Mouse (Mus musculus): Measurements from ENCODE around the gene Nr4a1. TPM values are rescaled to one million over a fixed set of nuclear protein-coding genes. Genes with fewer than 3 reads are reported as not detected.

The Nr4a1 gene
- total RNA-seq, 4 experiments from 2014 or later, result 50.3 to 89.6 (median 71.5) TPM

- DNase-seq (ENCODE audit: low spot score in 2 of 2), result peak; percentile 43 to 58
These were observed 57.2 kb downstream of the Nr4a1 start for GRCm38 (mm10) chr15:101311087-101311770.

- no peak for DNase-seq (ENCODE audit: low spot score in 2 of 2)
These were observed 57.9 kb downstream of the Nr4a1 start for GRCm38 (mm10) chr15:101312006-101312405.

GRCm38 (mm10) chr15:101315378-101315777 is 61.3 kb downstream of the Nr4a1 start:
- no peak for DNase-seq (ENCODE audit: low spot score in 2 of 2)

GRCm38 (mm10) chr15:101315832-101316231 is 61.8 kb downstream of the Nr4a1 start:
- DNase-seq (ENCODE audit: low spot score in 2 of 2), result peak; percentile 90 to 95

DNA sequence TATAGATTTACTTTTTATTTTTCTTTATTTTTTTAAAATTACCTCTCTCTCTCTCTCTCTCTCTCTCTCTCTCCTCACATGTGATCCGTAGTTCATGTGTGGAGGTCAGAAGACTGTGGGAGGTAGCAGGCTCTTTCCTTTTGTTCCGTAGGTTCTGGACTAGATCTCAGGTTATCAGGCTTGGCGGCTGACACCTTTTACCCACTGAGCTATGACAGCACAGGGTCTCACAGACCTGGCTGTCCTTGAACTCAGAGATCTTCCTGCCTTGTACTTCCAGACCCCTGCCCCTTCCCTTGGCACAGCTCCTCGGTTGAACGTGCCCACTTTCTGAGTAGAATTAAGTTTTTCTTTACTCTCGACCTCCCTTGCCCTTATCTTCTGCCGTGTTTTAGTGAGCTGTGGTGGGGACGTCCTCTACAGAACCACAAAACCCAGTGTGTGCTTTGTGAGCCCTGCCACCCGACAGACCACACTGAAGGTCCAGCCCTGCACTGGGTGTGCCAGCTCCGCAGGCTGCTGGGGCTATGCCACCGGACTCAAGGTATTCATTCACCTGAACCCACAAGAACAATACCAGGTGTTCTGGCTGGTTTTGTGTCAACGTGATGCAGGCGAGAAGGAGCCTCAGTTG is 62.3 kb downstream of the Nr4a1 start:
- no peak for DNase-seq (ENCODE audit: low spot score in 2 of 2)

- DNase-seq (ENCODE audit: low spot score in 2 of 2), result no peak
These were observed 63.1 kb downstream of the Nr4a1 start for GRCm38 (mm10) chr15:101316913-101317813.

- DNase-seq (ENCODE audit: low spot score in 2 of 2), result no peak
These were observed 63.9 kb downstream of the Nr4a1 start for GRCm38 (mm10) chr15:101317814-101318500.

DNA sequence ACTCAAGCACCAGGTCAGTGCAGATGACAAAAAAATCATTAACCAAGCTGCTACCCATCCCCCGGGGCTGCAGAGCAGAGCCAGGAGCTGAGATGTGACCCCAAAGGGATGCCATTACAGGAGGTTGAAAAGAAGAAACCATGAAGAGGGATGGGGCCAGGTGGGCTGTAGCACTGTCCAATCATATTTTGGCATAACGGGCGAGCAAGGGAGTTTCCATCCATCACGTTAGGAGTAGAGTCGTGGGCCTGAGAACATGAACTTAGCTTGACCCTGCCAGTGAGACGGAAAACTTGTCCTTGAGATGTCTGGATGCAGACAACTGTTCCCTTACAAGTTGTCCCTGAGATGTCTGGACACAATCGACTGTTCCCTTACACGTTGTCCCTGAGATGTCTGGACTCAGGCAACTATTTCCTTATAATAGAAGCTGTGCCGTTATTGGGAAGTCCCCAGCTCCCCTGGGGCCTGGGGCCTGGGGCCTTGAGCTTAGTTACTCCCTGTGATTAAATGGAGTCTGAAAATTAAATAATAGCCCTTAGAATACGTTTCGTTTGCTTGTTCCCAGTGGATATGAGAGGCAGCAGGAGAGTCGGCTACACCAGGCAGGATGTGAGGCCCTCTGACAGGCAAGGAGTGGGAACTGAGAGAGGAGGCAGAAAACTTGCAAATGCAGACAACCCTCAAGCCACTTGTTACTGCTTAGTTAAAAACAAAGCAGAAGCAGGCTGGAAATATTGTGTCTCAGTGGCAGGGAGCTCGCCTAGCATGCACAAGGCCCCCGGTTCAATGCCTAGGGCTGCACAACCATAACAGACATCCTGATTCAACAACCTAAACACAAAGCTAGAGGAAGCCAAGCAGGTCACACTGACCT is 65.1 kb downstream of the Nr4a1 start:
- no peak for DNase-seq (ENCODE audit: low spot score in 2 of 2)

DNA sequence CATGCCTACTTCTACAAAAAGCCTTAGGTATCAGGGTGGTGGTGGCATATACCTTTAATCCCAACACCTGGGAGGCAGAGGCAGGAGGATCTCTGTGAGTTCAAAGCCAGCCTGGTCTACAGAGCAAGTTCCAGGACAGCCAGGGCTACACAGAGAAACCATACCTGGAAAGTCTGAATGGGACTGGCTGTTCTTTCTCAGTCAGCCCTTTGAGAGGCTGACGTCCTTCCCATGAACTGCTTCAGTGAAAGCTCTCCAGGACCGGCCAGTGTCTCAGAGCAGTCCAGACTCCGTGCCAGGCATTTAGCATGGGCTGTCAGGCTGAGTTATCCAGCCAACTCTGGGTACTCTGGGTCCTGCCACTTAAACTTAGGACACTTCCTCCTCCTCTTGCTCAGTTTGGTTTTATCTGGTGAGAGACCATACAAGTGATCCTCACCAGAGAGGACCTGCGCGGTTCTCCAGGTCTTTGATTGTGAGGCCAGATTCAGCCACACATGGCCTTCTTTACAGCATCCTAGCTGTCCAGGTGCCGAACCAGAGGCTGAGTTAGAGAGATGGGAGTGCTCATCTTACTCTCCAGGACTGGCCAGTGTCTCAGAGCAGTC is 66.0 kb downstream of the Nr4a1 start:
- no peak for DNase-seq (ENCODE audit: low spot score in 2 of 2)

DNA sequence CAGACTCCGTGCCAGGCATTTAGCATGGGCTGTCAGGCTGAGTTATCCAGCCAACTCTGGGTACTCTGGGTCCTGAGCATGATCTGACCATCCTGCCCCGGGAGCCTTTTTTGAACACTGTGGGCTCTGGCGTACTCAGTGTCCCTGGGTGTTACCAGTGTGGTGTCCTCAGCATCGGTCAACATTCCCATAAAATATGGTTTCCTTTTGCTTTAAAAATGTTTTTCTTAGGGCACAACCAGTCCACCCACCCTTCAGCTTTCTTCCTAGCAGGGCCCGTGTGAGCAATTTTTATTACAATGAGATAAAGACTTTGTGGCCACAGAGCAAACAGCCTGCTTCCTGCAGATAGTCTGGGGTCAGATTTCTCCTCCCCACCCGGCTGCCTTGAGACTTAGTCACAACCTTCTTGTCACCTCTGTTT is 66.6 kb downstream of the Nr4a1 start:
- DNase-seq (ENCODE audit: low spot score in 2 of 2), result no peak

DNA sequence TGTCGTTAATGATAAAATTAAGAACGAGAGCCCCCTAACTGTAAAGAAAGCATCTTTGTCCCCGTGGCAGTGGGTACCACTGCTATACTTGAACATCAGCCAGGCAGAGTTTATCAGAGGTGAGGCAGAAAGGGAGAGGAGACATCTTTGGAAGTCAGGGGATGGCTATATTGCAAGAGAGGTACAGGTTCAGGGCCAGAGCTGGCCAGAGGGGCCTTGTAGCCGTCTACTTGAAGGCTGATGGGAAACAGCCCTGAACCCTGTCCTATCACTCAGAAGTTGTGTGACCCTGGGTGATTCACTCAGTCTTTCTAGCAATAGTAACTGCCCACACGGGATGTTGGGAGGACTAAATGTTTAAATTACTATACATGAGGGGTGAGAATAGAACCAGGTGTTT is 67.1 kb downstream of the Nr4a1 start:
- no peak for DNase-seq (ENCODE audit: low spot score in 2 of 2)

DNA sequence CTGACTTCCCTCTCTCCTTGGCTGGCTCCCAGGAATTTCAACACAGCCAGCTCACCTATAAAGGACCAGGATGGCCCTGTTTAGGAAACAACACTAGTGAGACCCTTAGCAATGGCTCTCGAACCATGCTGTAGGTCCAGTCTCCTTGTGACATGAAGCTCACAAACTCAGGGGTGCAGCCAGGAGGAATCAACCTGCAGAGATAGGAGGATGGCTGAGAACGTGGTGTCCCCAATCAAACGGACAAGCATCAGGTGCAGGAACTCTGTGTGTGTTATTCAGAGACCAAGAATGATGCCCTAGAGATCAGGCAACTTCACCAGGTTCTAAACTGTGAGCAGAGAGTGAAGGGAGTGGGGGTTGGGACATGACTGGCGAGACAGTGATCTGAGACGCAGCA is 68.0 kb downstream of the Nr4a1 start:
- no peak for DNase-seq (ENCODE audit: low spot score in 2 of 2)

- DNase-seq (ENCODE audit: low spot score in 2 of 2), result no peak
These were observed 68.6 kb downstream of the Nr4a1 start for GRCm38 (mm10) chr15:101322640-101323039.

- no peak for DNase-seq (ENCODE audit: low spot score in 2 of 2)
These were observed 69.4 kb downstream of the Nr4a1 start for GRCm38 (mm10) chr15:101323511-101323910.

Other genes starting within 250 kb of the Nr4a1 start
- gene Gm47841, start 206.9 kb upstream of the Nr4a1 start, total RNA-seq (2022), result not detected
- 1 to 10 TPM; 1.3 to 2.4 (median 1.8) TPM for gene Fignl2, start 175.7 kb upstream of the Nr4a1 start, total RNA-seq (2022)
- under 1 TPM in 1 of 4 experiments, not detected in 3; 0.25 TPM for gene Ankrd33, start 138.5 kb upstream of the Nr4a1 start, total RNA-seq (2022)
- 10 to 100 TPM; 14.1 to 16.5 (median 14.9) TPM for gene Acvrl1, start 125.7 kb upstream of the Nr4a1 start, total RNA-seq (2022)
- 10 to 100 TPM; 81.2 to 96.0 (median 85.4) TPM for gene Acvr1b, start 80.2 kb upstream of the Nr4a1 start, total RNA-seq (2022)
- gene Grasp, start 30.1 kb upstream of the Nr4a1 start, total RNA-seq (2022), result 10 to 100 TPM; 57.6 to 64.4 (median 61.9) TPM
- gene Atg101, start 30.0 kb downstream of the Nr4a1 start, total RNA-seq (2022), result 10 to 100 TPM; 43.4 to 48.1 (median 46.1) TPM
- gene 6030408B16Rik, start 38.9 kb downstream of the Nr4a1 start, total RNA-seq (2022), result under 1 TPM in 3 of 4 experiments, not detected in 1; 0.26 to 0.55 (median 0.54) TPM
- gene Krt80, start 115.9 kb downstream of the Nr4a1 start, total RNA-seq (2022), result under 1 TPM in 3 of 4 experiments, not detected in 1; 0.17 to 0.48 (median 0.43) TPM
- gene Krt7, start 156.8 kb downstream of the Nr4a1 start, total RNA-seq (2022), result under 1 TPM in 1 of 4 experiments, not detected in 3; 0.45 TPM
- under 1 TPM; 0.23 to 0.52 (median 0.35) TPM for gene Krt87, start 184.5 kb downstream of the Nr4a1 start, total RNA-seq (2022)
- gene Krt88, start 193.5 kb downstream of the Nr4a1 start, total RNA-seq (2022), result not detected
- gene Krt81, start 209.5 kb downstream of the Nr4a1 start, total RNA-seq (2022), result not detected
- gene Krt86, start 219.2 kb downstream of the Nr4a1 start, total RNA-seq (2022), result not detected
- not detected for gene Krt83, start 237.2 kb downstream of the Nr4a1 start, total RNA-seq (2022)